Mouse (Mus musculus): ENCODE data around the gene Aga.
"Not testable (repeated sequence)": the region's sequence is repeated elsewhere in the genome, so short reads cannot be mapped to it uniquely, and the experiment has no call there.

Aga gene

DNA sequence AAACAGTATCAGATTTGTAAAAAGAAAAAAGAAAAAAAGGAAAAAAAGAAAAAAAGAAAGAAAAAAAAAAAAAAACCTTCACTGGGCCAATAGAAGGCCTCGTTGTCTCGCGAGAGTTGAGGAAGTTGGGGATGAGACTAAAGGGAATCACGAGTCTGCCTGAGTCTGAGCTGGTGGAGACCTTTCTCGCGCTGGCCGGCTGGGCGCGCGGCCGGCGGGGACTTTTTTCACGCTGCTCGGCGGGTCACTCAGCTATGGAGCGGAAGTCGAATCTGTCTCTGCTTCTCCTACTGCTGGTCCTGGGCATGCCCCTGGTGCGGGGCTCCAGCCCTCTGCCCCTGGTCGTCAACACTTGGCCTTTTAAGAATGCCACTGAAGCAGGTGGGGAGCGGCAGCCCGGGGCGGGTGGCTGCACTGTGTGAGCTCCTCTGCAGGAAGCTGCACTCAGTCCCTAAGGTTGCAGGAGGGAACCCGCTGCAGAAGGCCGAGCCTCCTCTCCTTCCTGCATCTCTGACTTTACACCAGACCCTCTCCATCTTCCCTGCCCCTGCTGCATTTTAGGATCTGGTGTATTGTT lies at the start of gene Aga:
Gene Aga (plus strand): TSS at position 177 of the 577 bp plus-strand sequence.
- DNase-seq (ENCODE audit: low read depth), result peak; percentile 95

DNA sequence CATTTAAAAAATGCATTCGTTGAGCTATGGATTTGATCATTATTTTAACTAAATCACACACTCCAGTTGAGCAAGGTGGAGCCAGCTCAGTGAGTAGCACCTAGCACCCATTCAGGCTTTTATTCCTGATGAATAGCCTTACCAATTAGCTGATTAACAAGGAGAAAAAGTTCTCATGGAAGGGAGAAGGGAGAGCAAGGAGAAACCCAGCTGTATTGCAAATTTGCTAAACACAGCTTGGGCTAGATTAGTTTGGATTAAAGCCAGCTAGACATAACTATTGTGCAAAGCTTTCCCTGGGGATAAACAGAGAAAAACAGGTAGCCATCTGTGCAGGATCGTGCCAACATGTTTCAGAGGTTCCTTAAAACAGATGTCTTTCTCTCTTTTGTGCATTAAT lies 22.5 kb upstream of the Aga start:
- no peak for DNase-seq (ENCODE audit: low read depth)

DNA sequence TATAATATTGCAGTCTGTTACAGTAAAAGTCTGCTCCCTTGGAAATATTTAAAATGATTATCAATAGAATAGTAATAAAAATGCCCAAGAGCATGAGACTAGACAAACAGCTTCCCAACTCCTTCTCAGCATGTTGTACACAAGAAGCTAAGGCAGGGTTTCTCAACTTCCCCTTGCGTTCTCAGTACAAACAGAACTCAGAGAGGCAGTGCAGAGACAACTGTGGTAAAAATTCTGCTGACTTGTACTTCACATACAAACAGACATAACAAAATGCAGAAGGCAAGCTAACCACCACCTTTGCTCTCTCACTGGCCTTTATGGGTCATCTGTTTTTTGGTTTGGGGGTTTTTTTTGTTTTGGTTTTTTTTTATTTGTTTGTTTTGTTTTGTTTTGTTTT lies 15.3 kb upstream of the Aga start:
- DNase-seq (ENCODE audit: low read depth), result no peak

DNA sequence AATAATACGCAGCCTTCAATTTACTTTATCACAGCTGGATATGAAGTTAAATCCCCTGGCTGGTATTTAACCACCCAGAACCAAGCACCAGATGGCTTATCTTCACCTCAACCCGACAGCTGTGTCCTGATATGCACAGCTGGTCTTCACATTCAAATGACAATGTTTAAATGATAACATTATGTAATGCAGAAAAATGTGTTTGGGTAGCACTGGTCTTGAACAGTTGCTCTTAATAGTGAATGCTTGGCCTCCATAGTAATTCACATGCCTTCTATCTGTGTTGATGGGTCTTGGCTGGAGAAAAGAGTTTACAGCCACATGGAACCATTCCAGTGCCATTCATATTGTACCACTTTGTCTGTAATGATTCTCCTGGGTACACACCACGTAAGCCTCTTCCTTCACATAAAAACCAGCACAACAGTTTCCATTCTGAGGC lies 14.6 kb upstream of the Aga start:
- no peak for DNase-seq (ENCODE audit: low read depth)

DNA sequence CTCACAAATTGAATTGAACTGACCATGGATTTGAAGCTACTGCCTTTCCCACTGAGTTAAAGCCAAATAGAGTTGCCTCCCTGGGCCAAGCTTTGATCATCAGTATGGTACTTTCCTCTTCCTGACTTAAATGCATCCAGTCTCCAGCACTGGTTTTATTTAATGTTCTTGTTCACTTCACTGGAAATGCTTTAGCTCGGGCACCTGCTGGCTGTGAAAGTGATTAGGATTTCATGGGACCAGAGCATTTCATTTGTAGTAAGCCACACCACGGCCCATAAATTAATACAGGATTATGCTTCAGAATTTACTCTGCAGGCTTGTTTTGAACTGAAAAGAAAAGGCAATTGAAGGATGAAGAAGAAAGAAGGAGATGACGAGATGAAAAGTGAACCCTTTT lies 26.5 kb downstream of the Aga start:
- not testable (repeated sequence) for DNase-seq (ENCODE audit: low read depth)

DNA sequence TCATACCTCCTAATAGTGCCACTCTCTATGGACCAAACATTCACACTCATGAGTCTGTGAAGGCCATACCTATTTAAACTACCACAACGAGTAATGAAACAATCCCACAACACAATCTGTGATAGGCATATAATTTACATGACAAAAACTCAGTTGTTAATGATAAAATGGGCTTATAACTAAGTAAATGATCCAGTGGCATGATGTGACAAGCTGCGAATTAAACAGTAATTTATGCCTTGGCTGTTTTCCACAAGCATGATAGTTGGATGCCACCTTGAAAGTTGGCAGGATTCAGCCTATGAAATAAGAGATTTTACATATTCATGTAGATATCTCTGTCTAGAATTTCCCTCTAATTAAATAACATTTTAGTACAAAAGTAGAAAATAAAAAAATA lies 28.1 kb downstream of the Aga start:
- DNase-seq (ENCODE audit: low read depth), result no peak

DNA sequence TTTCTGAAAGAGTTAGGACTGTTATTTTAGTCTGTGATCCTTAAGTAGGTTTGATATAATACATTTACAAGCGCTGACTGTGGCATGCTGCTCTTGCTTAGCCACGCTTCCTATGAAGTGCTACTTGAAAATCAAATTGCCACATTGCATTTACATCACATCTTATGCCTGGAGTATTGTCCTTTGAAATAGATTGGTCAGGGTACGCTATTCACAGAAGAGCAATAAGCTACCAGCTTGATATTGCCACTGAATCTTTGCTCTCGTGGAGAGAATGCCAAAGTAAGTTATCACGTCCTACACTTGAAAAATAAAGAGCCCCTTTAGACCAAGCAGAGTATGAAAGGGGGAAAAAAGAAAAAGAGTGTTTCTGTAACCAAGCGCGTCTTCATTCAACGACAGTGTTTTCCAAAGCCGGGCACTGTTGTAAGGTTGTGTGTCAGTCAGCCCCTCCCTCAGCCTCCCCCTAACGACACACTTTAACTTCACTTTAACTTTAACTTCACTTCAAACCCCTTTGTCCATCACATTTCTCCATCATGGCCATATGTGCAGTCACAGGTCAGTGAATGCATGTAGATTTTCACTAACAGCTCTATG lies 51.0 kb downstream of the Aga start:
- no peak for DNase-seq (ENCODE audit: low read depth)

DNA sequence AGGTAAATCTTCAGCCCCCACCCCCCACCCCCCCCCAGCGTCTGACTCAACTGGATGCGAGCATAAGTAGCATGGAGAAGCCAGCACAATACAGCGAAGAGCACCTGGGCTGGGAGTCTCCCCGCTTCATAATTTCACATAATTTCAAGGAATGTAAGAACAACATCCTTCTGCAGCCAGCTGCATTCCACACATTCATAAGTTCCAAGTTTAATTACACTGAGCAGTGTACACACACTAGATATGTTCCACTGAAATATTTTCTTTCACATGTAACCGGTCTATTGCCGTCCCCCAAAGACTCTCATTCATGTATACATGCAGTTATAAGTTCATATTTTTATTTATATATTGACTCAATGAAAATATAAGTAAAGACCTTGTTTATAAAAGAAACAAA lies 54.7 kb downstream of the Aga start:
- DNase-seq (ENCODE audit: low read depth), result no peak
